Mouse (Mus musculus) MEL (cell line): ENCODE data around the gene Klf12. TPM values are rescaled to one million over a fixed set of nuclear protein-coding genes. Genes with fewer than 3 reads are reported as not detected.

Source experiments
- DNase-seq: peaks from one replicate; pipeline ENCODE4 v3.0.0; 2011; ENCODE audit warnings: low read depth, low spot score
- H3K27ac ChIP-seq: 2 replicates; pipeline ENCODE4 v1.5.1; 2012; ENCODE audit warnings: low read depth, mild to moderate bottlenecking, control low read depth, low read length, moderate library complexity; ENCODE audit not compliant: control insufficient read depth
- H3K27me3 ChIP-seq, 2 experiments: fragments of 150-350 bp in 1 of 2; sonication (generic) in 1 of 2; 2 replicates each; pipeline ENCODE4 v1.6.1; 2012; ENCODE audit warnings: low read length in 2 of 2, mild to moderate bottlenecking in 2 of 2, improper control_type of control experiment in 1 of 2, moderate library complexity in 1 of 2; ENCODE audit not compliant: insufficient read depth in 2 of 2, control insufficient read depth in 1 of 2
- H3K36me3 ChIP-seq, 2 experiments: 2 replicates each; pipeline ENCODE4 v1.6.1; 2012 to 2014; ENCODE audit warnings: low read length in 2 of 2, improper control_type of control experiment in 1 of 2, inconsistent platforms in 1 of 2, mild to moderate bottlenecking in 1 of 2; ENCODE audit not compliant: insufficient read depth in 2 of 2, control insufficient read depth in 1 of 2
- H3K4me1 ChIP-seq, 2 experiments: fragments of 150-350 bp in 1 of 2; sonication (generic) in 1 of 2; 2 replicates each; pipeline ENCODE4 v1.6.1; 2012; ENCODE audit warnings: low read length in 2 of 2, improper control_type of control experiment in 1 of 2, mild to moderate bottlenecking in 1 of 2; ENCODE audit not compliant: insufficient read depth in 2 of 2, control insufficient read depth in 1 of 2
- H3K4me3 ChIP-seq, 2 experiments: fragments of 150-350 bp in 1 of 2; sonication (generic) in 1 of 2; 2 replicates each; pipeline ENCODE4 v1.5.1; 2012; ENCODE audit warnings: low read depth in 2 of 2, low read length in 2 of 2, mild to moderate bottlenecking in 2 of 2, moderate library complexity in 2 of 2, control low read depth in 1 of 2, improper control_type of control experiment in 1 of 2; ENCODE audit not compliant: control insufficient read depth in 1 of 2, insufficient read depth in 1 of 2
- H3K79me2 ChIP-seq: 2 replicates; pipeline ENCODE4 v1.6.1; 2012; ENCODE audit warnings: mild to moderate bottlenecking, low read length, moderate library complexity; ENCODE audit not compliant: control insufficient read depth, poor library complexity, insufficient read depth
- H3K9ac ChIP-seq: 2 replicates; pipeline ENCODE4 v1.6.1; 2012; ENCODE audit warnings: low read depth, mild to moderate bottlenecking, control low read depth, low read length, moderate library complexity; ENCODE audit not compliant: control insufficient read depth, poor library complexity, severe bottlenecking
- H3K9me3 ChIP-seq: fragments of 150-350 bp; sonication (generic); replicated peaks from 2 replicates; pipeline ENCODE4 v1.6.1; 2012; ENCODE audit warnings: mild to moderate bottlenecking, low read length, improper control_type of control experiment, moderate library complexity; ENCODE audit not compliant: insufficient read depth
- CTCF ChIP-seq, 3 experiments: IDR thresholded peaks in 2 of 3; conservative IDR thresholded peaks in 1 of 3; 2 replicates each; pipeline ENCODE4 v1.5.1; 2011 to 2012; ENCODE audit warnings: low read length in 3 of 3, low read depth in 2 of 3, mild to moderate bottlenecking in 2 of 3, improper control_type of control experiment in 1 of 3, inconsistent platforms in 1 of 3, mixed read lengths in 1 of 3, moderate library complexity in 1 of 3; ENCODE audit not compliant: control insufficient read depth in 1 of 3, insufficient read depth in 1 of 3, poor library complexity in 1 of 3, severe bottlenecking in 1 of 3
- ETS1 ChIP-seq: IDR thresholded peaks from 2 replicates; pipeline ENCODE4 v1.6.1; 2012; ENCODE audit warnings: low read depth, mild to moderate bottlenecking, inconsistent platforms, low read length, improper control_type of control experiment, moderate library complexity
- GABPA ChIP-seq: IDR thresholded peaks from 2 replicates; pipeline ENCODE4 v1.6.1; 2012; ENCODE audit warnings: low read depth, mild to moderate bottlenecking, inconsistent platforms, low read length, improper control_type of control experiment, moderate library complexity
- GATA1 ChIP-seq: IDR thresholded peaks from 2 replicates; pipeline ENCODE4 v1.6.1; 2011; ENCODE audit warnings: low read depth, low read length, improper control_type of control experiment
- MEF2A ChIP-seq: IDR thresholded peaks from 2 replicates; pipeline ENCODE4 v1.6.1; 2014; ENCODE audit warnings: low read depth, mild to moderate bottlenecking, inconsistent platforms, low read length, improper control_type of control experiment; ENCODE audit not compliant: poor library complexity, insufficient replicate concordance, severe bottlenecking; ENCODE audit errors: extremely low read depth
- MYC ChIP-seq: IDR thresholded peaks from 2 replicates; pipeline ENCODE4 v1.6.1; 2011; ENCODE audit warnings: low read depth, mild to moderate bottlenecking, low read length, improper control_type of control experiment, moderate library complexity
- NRF1 ChIP-seq: IDR thresholded peaks from 2 replicates; pipeline ENCODE4 v1.6.1; 2014; ENCODE audit warnings: low read depth, mild to moderate bottlenecking, inconsistent platforms, low read length, improper control_type of control experiment, moderate library complexity; ENCODE audit not compliant: poor library complexity, insufficient read depth, severe bottlenecking
- RAD21 ChIP-seq: IDR thresholded peaks from 2 replicates; pipeline ENCODE4 v1.6.1; 2011; ENCODE audit warnings: mild to moderate bottlenecking, low read depth, low read length, improper control_type of control experiment
- RCOR1 ChIP-seq: IDR thresholded peaks from 2 replicates; pipeline ENCODE4 v1.6.1; 2012; ENCODE audit warnings: low read depth, mild to moderate bottlenecking, inconsistent platforms, low read length, improper control_type of control experiment
- USF1 ChIP-seq: IDR thresholded peaks from 2 replicates; pipeline ENCODE4 v1.6.1; 2014; ENCODE audit warnings: low read depth, mild to moderate bottlenecking, inconsistent platforms, low read length, improper control_type of control experiment, moderate library complexity
- USF2 ChIP-seq, 2 experiments: IDR thresholded peaks; 2 replicates each; pipeline ENCODE4 v1.6.1; 2011 to 2012; ENCODE audit warnings: improper control_type of control experiment in 2 of 2, low read length in 2 of 2, borderline replicate concordance in 1 of 2, inconsistent platforms in 1 of 2, low read depth in 1 of 2, mild to moderate bottlenecking in 1 of 2; ENCODE audit not compliant: insufficient read depth in 1 of 2
- ZC3H11A ChIP-seq: IDR thresholded peaks from 2 replicates; pipeline ENCODE4 v1.6.1; 2012; ENCODE audit warnings: low read depth, mild to moderate bottlenecking, inconsistent platforms, low read length, improper control_type of control experiment
- ZKSCAN1 ChIP-seq: IDR thresholded peaks from 2 replicates; pipeline ENCODE4 v1.6.1; 2012; ENCODE audit warnings: low read depth, mild to moderate bottlenecking, inconsistent platforms, low read length, improper control_type of control experiment, moderate library complexity
- ZNF384 ChIP-seq: IDR thresholded peaks from 2 replicates; pipeline ENCODE4 v1.6.1; 2012; ENCODE audit warnings: low read depth, mild to moderate bottlenecking, inconsistent platforms, low read length, improper control_type of control experiment
- polyA plus RNA-seq, 2 experiments: library from polyadenylated mRNA; stranded (reverse) in 1 of 2; unstranded in 1 of 2; fragments of >175 nt in 1 of 2; fragments of >200 nt in 1 of 2; gene quantifications; 2 replicates each; pipeline versions ENCODE4 v1.2.1 to v1.2.4; 2012; ENCODE audit warnings: low replicate concordance in 2 of 2, low read depth in 1 of 2; ENCODE audit not compliant: insufficient read length in 2 of 2, insufficient read depth in 1 of 2, missing spikeins in 1 of 2
- total RNA-seq: library from RNA; depleted of rRNA; stranded (reverse); fragments of 300-350 nt; gene quantifications from 2 replicates; pipeline ENCODE4 v1.2.3, GENCODE M21; 2012

The Klf12 gene
- total and polyA plus RNA-seq, 3 experiments = 0.42 to 1.2 TPM; not detected in 1

- TF ChIP-seq USF2 (IDR thresholded peaks at IDR 0.05; ENCODE audit: borderline replicate concordance in 1 of 2, insufficient read depth in 1 of 2, low read depth in 1 of 2, low read length in 2 of 2) (no peak), CTCF (IDR thresholded peaks at IDR 0.05 in 2 of 3, conservative IDR thresholded peaks at IDR 0.05 in 1 of 3; ENCODE audit: control insufficient read depth in 1 of 3, insufficient read depth in 1 of 3, low read depth in 2 of 3, low read length in 3 of 3, poor library complexity in 1 of 3, severe bottlenecking in 1 of 3) (no peak), RAD21 (no peak), USF1 (no peak)
- TF ChIP-seq, all 39 proteins: peak for 0
- Histone ChIP-seq H3K9me3 (no peaks in the 10 kb centered on the region), H3K4me1 (no peaks in the 10 kb centered on the region), H3K27ac (no peak overlapping the region), H3K79me2 (no peaks in the 10 kb centered on the region), H3K27me3 (no peaks in the 10 kb centered on the region), H3K9ac (no peak overlapping the region), H3K4me3 (no peak overlapping the region), H3K36me3 (no peaks in the 10 kb centered on the region)
- DNase-seq = no peak
Measured at GRCm38 (mm10) chr14:99885562-99885961, 398.9 kb downstream of the Klf12 start.

DNA sequence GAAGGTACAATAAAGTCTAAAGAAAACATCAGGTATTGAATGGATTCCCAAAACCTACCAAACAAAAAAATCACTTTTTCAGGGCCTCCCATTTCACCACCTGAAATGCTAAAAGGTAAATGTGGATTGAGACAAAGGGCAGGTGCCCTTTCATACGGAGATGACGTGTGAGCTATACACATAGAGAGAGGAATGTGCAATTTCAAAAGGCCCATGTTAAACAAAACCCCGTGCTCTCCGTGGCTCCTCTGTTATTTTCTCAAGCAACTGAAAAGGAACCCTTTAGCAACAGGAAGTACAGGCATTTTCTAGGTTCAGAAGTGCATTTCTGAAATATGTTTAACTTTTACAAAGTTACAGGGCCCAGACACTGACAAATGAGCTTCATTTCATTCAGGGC, 399.4 kb downstream of the Klf12 start:
- no peak for TF ChIP-seq MEF2A
- no peak for TF ChIP-seq ZKSCAN1
- TF ChIP-seq ZNF384 = no peak
- TF ChIP-seq GATA1 = no peak
- TF ChIP-seq ZC3H11A = no peak
- no peak for TF ChIP-seq MYC
- no peak for TF ChIP-seq RCOR1
- no peak for TF ChIP-seq GABPA
- TF ChIP-seq RAD21 = no peak
- TF ChIP-seq ETS1 = no peak
- no peak for TF ChIP-seq NRF1
- no peaks in the 10 kb centered on the region for H3K9me3 ChIP-seq
- no peaks in the 10 kb centered on the region for H3K36me3 ChIP-seq
- no peak for DNase-seq
- H3K4me1 ChIP-seq = no peaks in the 10 kb centered on the region
- no peaks in the 10 kb centered on the region for H3K27me3 ChIP-seq
- no peak overlapping the region for H3K27ac ChIP-seq
- H3K4me3 ChIP-seq = no peak overlapping the region
- no peaks in the 10 kb centered on the region for H3K79me2 ChIP-seq
- H3K9ac ChIP-seq = no peak overlapping the region
